Mouse (Mus musculus): Measurements from ENCODE around the gene Tnip3. TPM values are rescaled to one million over a fixed set of nuclear protein-coding genes. Genes with fewer than 3 reads are reported as not detected.

Tnip3 gene
- not detected for total RNA-seq (2023)

DNA sequence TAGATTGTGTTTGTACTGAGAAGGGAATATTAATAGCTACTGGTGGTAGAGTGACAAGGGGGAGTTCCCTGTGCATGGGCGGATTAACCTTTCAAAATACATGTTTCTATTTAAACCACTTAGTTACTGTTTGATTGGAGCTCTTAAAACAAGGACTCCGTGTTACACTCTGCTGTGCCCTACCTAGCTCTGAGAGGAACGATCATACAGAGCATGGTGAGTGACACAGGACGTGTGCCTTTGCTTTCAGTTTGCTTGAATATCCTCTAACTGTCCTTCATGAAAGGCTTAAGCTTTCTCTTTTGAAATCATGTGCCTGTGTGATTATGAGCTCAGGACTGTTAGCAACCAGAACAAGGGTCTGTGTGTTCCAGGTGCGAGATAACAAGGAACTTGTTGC is at the start of gene Tnip3:
TSS of gene Tnip3 (plus strand) at position 122 of the 400 bp plus-strand sequence.

DNA sequence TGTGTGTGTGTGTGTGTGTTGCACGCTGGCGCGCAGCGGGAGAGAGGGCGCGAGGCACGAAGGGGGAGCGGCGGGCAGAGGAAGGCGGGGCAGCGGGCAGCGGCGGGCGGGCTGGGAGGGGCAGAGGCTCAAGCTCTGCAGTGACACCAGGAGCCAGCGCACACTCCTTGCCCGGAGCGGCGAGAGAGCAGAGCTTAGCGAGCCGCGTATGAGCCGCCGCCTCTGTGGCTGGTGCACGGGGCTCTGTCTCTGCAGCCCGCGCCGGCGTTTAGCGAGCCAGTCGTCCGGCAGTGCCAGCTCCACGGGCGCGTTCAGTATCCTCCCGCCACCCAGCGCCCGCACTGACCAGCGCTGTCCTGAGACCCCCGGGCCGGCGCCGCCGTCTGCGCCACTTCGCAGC is 146.3 kb downstream of the Tnip3 start, which contains the start of gene Ndnf:
TSS of gene Ndnf (plus strand) at position 140 of the 400 bp plus-strand sequence.

Other genes with a start within 250 kb of the Tnip3 start
- gene C130060K24Rik, start 144.2 kb upstream of the Tnip3 start, total RNA-seq (2023) = not detected
- under 1 TPM in 1 of 2 experiments, not detected in 1; 0.42 TPM for gene Ndnf, start 146.3 kb downstream of the Tnip3 start, total RNA-seq (2023)